Mouse (Mus musculus) heart, embryonic 11.5 days (tissue): ENCODE results near the gene Lancl2. TPM values are rescaled to one million over a fixed set of nuclear protein-coding genes. Genes with fewer than 3 reads are reported as not detected.

Source experiments
- ATAC-seq: fragments of 200-750 bp; cut with Nextera tagmentation; replicated peaks from 2 replicates; pipeline ENCODE4 v1.8.0; 2017; ENCODE audit warnings: moderate library complexity; ENCODE audit not compliant: insufficient number of reproducible peaks, low FRiP score, low TSS enrichment
- H3K27ac ChIP-seq: fragments of 300-500 bp; sonication (generic); 2 replicates; pipeline ENCODE4 v1.5.1; 2014; ENCODE audit warnings: mild to moderate bottlenecking, low read depth, low read length
- H3K27me3 ChIP-seq: fragments of 300-500 bp; sonication (generic); 2 replicates; pipeline ENCODE4 v1.6.1; 2014; ENCODE audit warnings: mild to moderate bottlenecking, low read length, mixed read lengths; ENCODE audit not compliant: control insufficient read depth, insufficient read depth
- H3K36me3 ChIP-seq: fragments of 300-500 bp; sonication (generic); 2 replicates; pipeline ENCODE4 v1.6.1; 2014; ENCODE audit warnings: mild to moderate bottlenecking, low read length, moderate library complexity, mixed read lengths; ENCODE audit not compliant: control insufficient read depth, insufficient read depth
- H3K4me1 ChIP-seq: fragments of 300-500 bp; sonication (generic); 2 replicates; pipeline ENCODE4 v1.6.1; 2014; ENCODE audit warnings: low read length; ENCODE audit not compliant: control insufficient read depth, insufficient read depth
- H3K4me2 ChIP-seq: fragments of 300-500 bp; sonication (generic); 2 replicates; pipeline ENCODE4 v1.6.1; 2014; ENCODE audit warnings: mild to moderate bottlenecking, moderate library complexity
- H3K4me3 ChIP-seq: fragments of 300-500 bp; sonication (generic); 2 replicates; pipeline ENCODE4 v1.5.1; 2014; ENCODE audit warnings: low read depth, low read length
- H3K9ac ChIP-seq: fragments of 300-500 bp; sonication (generic); 2 replicates; pipeline ENCODE4 v1.6.1; 2014; ENCODE audit warnings: mild to moderate bottlenecking, low read depth, low read length, moderate library complexity
- H3K9me3 ChIP-seq: fragments of 300-500 bp; sonication (generic); replicated peaks from 2 replicates; pipeline ENCODE4 v1.6.1; 2016; ENCODE audit warnings: low read length; ENCODE audit not compliant: control insufficient read depth
- WGBS: fragments of 180-500 bp; shearing (Covaris S2); extraction: QIAGEN DNeasy Blood & Tissue Kit; methylation state at CpG from one replicate; pipeline ENCODE4 v1.1.7; 2014; ENCODE audit not compliant: insufficient replicate concordance; 5-methylcytosine and 5-hydroxymethylcytosine counted together
- polyA plus RNA-seq: library from polyadenylated mRNA; unstranded; fragments of >200 nt; fragmentation: Nextera tagmentation; extraction: Ambion mirVana; gene quantifications from 2 replicates; pipeline ENCODE4 v1.2.1, GENCODE M21; 2014

Gene Lancl2
- polyA plus RNA-seq, 1 experiment from 2014 or later, result 21.2 TPM

DNA sequence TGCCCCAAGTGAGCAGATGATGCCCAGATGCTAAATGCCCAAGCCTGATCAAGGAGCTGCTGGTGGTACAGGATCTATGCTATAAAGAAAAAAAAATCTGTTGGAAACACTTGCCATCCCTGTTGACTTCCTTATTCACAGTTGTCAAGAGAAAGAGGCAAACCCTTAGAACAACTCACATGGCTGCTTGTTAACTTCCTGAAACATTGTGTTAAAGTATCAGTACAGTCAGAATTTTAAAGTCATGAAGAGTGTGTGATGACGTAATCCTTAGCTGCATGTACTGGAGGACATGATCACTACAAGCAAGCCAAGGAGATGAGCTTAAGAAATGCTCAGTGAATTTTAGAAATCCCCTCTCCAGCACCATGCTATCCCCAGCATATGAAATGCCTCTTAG lies 71.5 kb downstream of the Lancl2 start:
- no peak overlapping the region for H3K27ac ChIP-seq
- H3K36me3 ChIP-seq, result peaks cover 10% of the 10 kb centered on the region
- H3K9ac ChIP-seq, result no peak overlapping the region
- 85% methylated on average over 1 of the region's 1 CpGs for WGBS
- no peaks in the 10 kb centered on the region for H3K9me3 ChIP-seq
- H3K4me2 ChIP-seq, result no peak overlapping the region
- no peak for ATAC-seq
- no peaks in the 10 kb centered on the region for H3K4me1 ChIP-seq
- no peak overlapping the region for H3K4me3 ChIP-seq
- no peaks in the 10 kb centered on the region for H3K27me3 ChIP-seq

DNA sequence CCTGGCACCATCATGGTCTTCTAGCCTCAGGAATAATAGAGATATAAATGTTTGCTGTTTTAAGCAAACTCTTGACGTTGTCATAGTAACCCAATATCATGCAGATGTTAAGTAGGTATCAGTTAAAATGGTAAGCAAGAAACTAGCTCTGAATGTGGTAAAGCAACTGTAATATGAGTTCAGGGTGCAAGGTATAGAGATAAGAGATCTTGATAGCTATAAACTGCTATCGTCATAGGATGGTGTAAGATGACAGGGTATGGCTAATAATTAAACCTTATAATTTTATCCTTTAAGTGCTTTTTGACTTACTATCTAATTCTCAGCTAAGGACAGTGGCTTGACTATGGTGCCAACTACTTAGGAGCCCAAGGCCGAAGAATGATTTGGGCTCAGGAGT lies 78.0 kb downstream of the Lancl2 start:
- ATAC-seq, result no peak
- Histone ChIP-seq H3K27ac (no peak overlapping the region), H3K4me1 (no peaks in the 10 kb centered on the region), H3K4me2 (no peak overlapping the region), H3K27me3 (no peaks in the 10 kb centered on the region), H3K9ac (no peak overlapping the region), H3K36me3 (no peaks in the 10 kb centered on the region), H3K9me3 (no peaks in the 10 kb centered on the region), H3K4me3 (no peak overlapping the region)
- 95% methylated on average over 3 of the region's 3 CpGs for WGBS

DNA sequence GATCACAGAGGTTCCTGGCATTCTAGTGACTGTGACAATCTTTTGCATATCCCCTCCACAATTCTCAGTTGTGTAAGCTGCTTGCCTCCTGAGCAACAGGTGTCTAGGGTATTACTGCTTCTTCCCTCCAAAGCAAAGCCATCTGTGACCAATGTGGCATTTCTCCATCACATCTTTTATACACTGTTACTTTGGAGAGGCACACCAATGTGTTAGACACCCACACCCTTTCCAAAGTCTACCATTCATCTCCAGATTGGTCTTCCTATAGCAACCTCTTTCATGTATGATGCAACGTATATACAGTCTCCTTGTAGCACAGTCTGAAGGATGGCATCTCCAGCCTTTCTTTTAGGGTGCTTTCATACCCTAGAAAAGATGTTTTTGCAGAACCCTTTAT lies 80.3 kb downstream of the Lancl2 start:
- ATAC-seq, result no peak
- 92% methylated on average over 1 of the region's 1 CpGs for WGBS
- Histone ChIP-seq H3K36me3 (no peaks in the 10 kb centered on the region), H3K9me3 (no peaks in the 10 kb centered on the region), H3K27me3 (no peaks in the 10 kb centered on the region), H3K27ac (no peak overlapping the region), H3K4me1 (no peaks in the 10 kb centered on the region), H3K4me3 (no peak overlapping the region), H3K4me2 (no peak overlapping the region), H3K9ac (no peak overlapping the region)

DNA sequence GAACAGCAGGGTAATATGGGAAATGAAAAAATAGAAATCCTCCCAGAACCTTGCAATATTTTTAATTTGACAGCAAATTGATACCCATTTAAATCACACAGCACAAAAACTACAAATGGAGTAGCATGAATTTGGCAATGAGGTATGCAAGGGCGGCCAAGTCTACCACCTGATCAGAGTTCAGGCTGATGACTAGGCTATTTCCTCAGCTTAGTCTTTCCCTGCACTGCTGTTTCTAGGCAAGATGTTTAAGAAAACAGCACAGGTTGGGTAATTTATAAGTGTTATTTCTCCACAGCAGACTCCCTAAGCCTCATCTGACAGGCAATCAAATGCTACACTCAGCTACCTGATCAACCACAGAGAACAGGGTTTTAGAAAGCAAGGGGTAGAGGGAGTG lies 81.9 kb downstream of the Lancl2 start:
- Histone ChIP-seq H3K4me1 (no peaks in the 10 kb centered on the region), H3K27ac (no peak overlapping the region), H3K4me2 (no peak overlapping the region), H3K9me3 (no peaks in the 10 kb centered on the region), H3K9ac (no peak overlapping the region), H3K36me3 (peaks cover 2% of the 10 kb centered on the region; the same call in 1 of the 2 replicates), H3K4me3 (no peak overlapping the region), H3K27me3 (no peaks in the 10 kb centered on the region)
- ATAC-seq, result no peak
- WGBS, result 91% methylated on average over 1 of the region's 1 CpGs

DNA sequence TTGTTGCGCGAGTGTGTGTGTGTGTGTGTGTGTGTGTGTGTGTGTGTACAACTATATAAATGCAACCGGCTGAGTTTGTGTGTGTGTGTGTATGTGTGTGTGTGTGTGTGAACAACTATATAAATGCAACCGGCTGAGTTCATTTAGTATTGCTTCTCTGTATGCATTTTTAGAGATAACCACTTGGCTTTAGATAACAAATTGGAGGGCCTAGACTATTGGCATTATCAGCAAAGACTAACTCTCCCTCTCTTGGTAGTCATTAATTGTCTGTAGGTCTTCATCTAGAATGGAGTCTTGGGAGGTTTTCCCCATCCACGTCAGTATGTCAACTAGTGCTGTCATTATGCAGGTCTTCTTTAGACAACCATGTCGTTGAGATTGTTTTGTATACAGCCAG lies 85.0 kb downstream of the Lancl2 start:
- 94% methylated on average over 6 of the region's 6 CpGs for WGBS

More for the DNA sequence above, 85.0 kb downstream of the Lancl2 start:
- Histone ChIP-seq H3K4me3 (no peak overlapping the region), H3K4me1 (no peaks in the 10 kb centered on the region), H3K9ac (no peak overlapping the region), H3K4me2 (no peak overlapping the region), H3K9me3 (no peaks in the 10 kb centered on the region), H3K27ac (no peak overlapping the region), H3K36me3 (peaks cover 2% of the 10 kb centered on the region; the same call in 1 of the 2 replicates), H3K27me3 (no peaks in the 10 kb centered on the region)
- no peak for ATAC-seq

Other genes with a start within 250 kb of the Lancl2 start
- gene Ppm1k, start 167.1 kb upstream of the Lancl2 start, polyA plus RNA-seq, result 14.8 and 15.2 TPM in 2 replicates
- 4.7 and 6.7 TPM in 2 replicates for gene Herc6, start 121.5 kb upstream of the Lancl2 start, polyA plus RNA-seq
- 27.3 and 29.8 TPM in 2 replicates for gene Pyurf, start 10.5 kb upstream of the Lancl2 start, polyA plus RNA-seq
- gene Vopp1, start 122.6 kb downstream of the Lancl2 start, polyA plus RNA-seq, result 18.5 and 34.8 TPM in 2 replicates
- gene Vmn1r21, start 147.8 kb downstream of the Lancl2 start, polyA plus RNA-seq, result not detected in 2 replicates
- gene Vmn1r22, start 205.5 kb downstream of the Lancl2 start, polyA plus RNA-seq, result not detected in 2 replicates
- gene Vmn1r23, start 224.3 kb downstream of the Lancl2 start, polyA plus RNA-seq, result not detected in 2 replicates